Comparison of ENCODE assay signal across 8 mouse cellular contexts in genomic region chr4:139611542-139611953, GRCm38 (mm10). TPM values are rescaled to one million over a fixed set of nuclear protein-coding genes. Genes with fewer than 3 reads are reported as not detected.
DNase-seq lines count a peak whose midpoint lies in the region; ATAC-seq lines count a peak whose summit lies in the region.

No protein-coding gene starts in this region.

- H3K27ac ChIP-seq in limb, embryonic 15.5 days, result 0 out of 2 replicates have a peak overlapping the region, but pooled peaks have one; percentile 73

- H3K4me2 ChIP-seq in limb, embryonic 15.5 days, result peak overlapping the region; percentile 52

- under 1% methylated on average over 10 of the region's 10 CpGs for WGBS in limb, embryonic 15.5 days

- no peak for ATAC-seq in limb, embryonic 15.5 days (ENCODE audit: insufficient number of reproducible peaks, low FRiP score, low TSS enrichment, low read depth)

- H3K4me3 ChIP-seq in limb, embryonic 15.5 days, result peak overlapping the region; percentile 30

- H3K9ac ChIP-seq in limb, embryonic 15.5 days, result no peak overlapping the region

- peaks cover 62% of the 10 kb centered on the region for H3K36me3 ChIP-seq in limb, embryonic 15.5 days

- H3K27me3 ChIP-seq in limb, embryonic 15.5 days, result no peaks in the 10 kb centered on the region

- DNase-seq in left cerebral cortex, adult 18-20 months (ENCODE audit: low spot score in 2 of 2), result peak; percentile 74 to 84
- DNase-seq in left cerebral cortex, adult 11 months (ENCODE audit: low spot score), result no peak
- DNase-seq in embryo, embryonic 9.5 days (ENCODE audit: extremely low spot score), result peak; percentile 84
- DNase-seq in heart, adult 8-10 months (ENCODE audit: low spot score), result peak; percentile 88
- DNase-seq in kidney, adult 8-10 months, result peak; percentile 54 to 80
- DNase-seq in monocyte, adult 2 months (ENCODE audit: low read depth in 1 of 2, low spot score in 2 of 2), result peak; percentile 32 to 63
- peak; percentile 69 to 86 for DNase-seq in spleen, postnatal 10 days (ENCODE audit: low spot score in 2 of 2)

- no peaks in the 10 kb centered on the region; the same call in 1 of the 2 replicates for H3K9me3 ChIP-seq in limb, embryonic 15.5 days

- peaks cover 15% of the 10 kb centered on the region for H3K4me1 ChIP-seq in limb, embryonic 15.5 days

RNA-seq across cellular contexts. Expression of gene Gm21969, which starts 8.6 kb away (rescaled TPM):
- total RNA-seq in left cerebral cortex, adult 18-20 months (2021), result under 1 TPM in 1 of 2 experiments, not detected in 1; 0.12 TPM
- not detected for total RNA-seq in heart, adult 8-10 months (2022)
- not detected in 2 replicates for polyA plus RNA-seq in limb, embryonic 15.5 days (2015; fragmentation: Nextera tagmentation; extraction: Ambion mirVana)

RNA-seq across cellular contexts. Expression of gene Aldh4a1, which starts 11.1 kb away (rescaled TPM):
- 10 to 100 TPM; 17.6 to 19.1 TPM for total RNA-seq in left cerebral cortex, adult 18-20 months (2021)
- 100 to 1,000 TPM in 2 of 4 experiments, 10 to 100 TPM in 2; 96.8 to 104 (median 101) TPM for total RNA-seq in heart, adult 8-10 months (2022)
- 36.8 and 39.7 TPM in 2 replicates for polyA plus RNA-seq in limb, embryonic 15.5 days (2015; fragmentation: Nextera tagmentation; extraction: Ambion mirVana)

RNA-seq across cellular contexts. Expression of gene Tas1r2, which starts 41.8 kb away (rescaled TPM):
- not detected for total RNA-seq in left cerebral cortex, adult 18-20 months (2021)
- total RNA-seq in heart, adult 8-10 months (2022), result not detected
- 0.07 and 0.08 TPM in 2 replicates for polyA plus RNA-seq in limb, embryonic 15.5 days (2015; fragmentation: Nextera tagmentation; extraction: Ambion mirVana)

Comparison
In these comparisons a context has a peak if more than half of its experiments do, and no peak if none do; other contexts are left out.
1. RNA of gene Aldh4a1, which starts 11.1 kb away (total RNA-seq): 96.8 to 104 TPM in heart, adult 8-10 months; 17.6 to 19.1 TPM in left cerebral cortex, adult 18-20 months; every median in the first group is over 4 times any median in the second.